Mouse (Mus musculus) brain, embryonic 14.5 days (tissue): ENCODE measurements at regions not wholly inside any gene's neighbourhood (a gene's known extent, or its start where the extent isn't known, plus 50 kb on each side); places are given as distances from the start of the nearest gene placed in this dataset.

Experiments used
- DNase-seq: peaks from one replicate; pipeline ENCODE4 v3.0.0-alpha.2; 2011; ENCODE audit warnings: low read depth
- CTCF ChIP-seq: fragments of 200-500 bp; IDR thresholded peaks from 2 replicates; pipeline ENCODE4 v1.5.1; 2012; ENCODE audit warnings: inconsistent platforms, mild to moderate bottlenecking, moderate library complexity, borderline replicate concordance; ENCODE audit not compliant: insufficient read depth, insufficient read length; ENCODE audit errors: extremely low read depth
- POLR2A ChIP-seq: fragments of 200-500 bp; IDR thresholded peaks from 2 replicates; pipeline ENCODE4 v1.6.1; 2012; ENCODE audit warnings: mild to moderate bottlenecking, inconsistent platforms, borderline replicate concordance; ENCODE audit not compliant: poor library complexity, insufficient read depth, insufficient read length, severe bottlenecking; ENCODE audit errors: extremely low read depth

DNA sequence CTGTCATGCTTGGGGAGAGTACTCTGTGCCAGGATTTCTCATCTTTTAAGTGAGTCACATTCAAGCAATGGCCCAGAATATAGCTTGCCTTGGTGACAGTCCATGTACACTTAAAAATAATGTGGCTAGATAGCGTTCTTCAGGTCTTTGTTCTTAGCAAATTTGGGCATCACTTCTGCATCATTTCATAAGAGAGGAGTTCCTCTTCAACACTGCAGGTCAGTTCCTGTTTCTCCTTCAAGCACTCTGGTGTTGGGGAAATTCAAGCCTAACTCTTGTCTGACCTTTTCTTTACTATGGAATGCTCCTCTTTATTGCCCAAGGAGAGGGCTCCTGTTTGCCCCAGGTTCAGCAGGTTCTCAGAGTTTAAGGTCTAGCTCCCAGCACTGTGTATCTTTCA, 175.7 kb downstream of the Pik3r1 start:
- DNase-seq = no peak
- TF ChIP-seq CTCF (no peak), POLR2A (no peak)

DNA sequence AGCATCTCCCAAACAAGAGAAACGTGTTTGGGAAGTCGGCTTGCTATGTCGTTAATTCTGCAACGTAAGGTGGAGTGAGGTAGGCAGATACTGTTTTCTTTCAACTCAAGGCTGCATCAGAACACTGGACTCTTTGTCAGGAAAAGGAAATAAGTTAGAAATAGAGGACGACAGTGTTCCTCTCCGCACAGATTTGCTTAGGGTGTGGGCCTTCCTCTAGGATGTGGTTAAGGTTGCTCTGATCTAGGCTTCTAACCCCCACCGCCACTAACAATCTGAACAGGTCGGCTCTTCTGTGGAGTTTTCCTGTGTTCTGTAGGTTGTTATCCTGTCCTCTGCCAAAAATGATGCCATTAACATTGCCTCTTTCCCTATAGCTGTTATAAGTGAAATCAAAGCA, 179.1 kb downstream of the Pik3r1 start:
- TF ChIP-seq CTCF = no peak
- TF ChIP-seq POLR2A = no peak
- DNase-seq = no peak

DNA sequence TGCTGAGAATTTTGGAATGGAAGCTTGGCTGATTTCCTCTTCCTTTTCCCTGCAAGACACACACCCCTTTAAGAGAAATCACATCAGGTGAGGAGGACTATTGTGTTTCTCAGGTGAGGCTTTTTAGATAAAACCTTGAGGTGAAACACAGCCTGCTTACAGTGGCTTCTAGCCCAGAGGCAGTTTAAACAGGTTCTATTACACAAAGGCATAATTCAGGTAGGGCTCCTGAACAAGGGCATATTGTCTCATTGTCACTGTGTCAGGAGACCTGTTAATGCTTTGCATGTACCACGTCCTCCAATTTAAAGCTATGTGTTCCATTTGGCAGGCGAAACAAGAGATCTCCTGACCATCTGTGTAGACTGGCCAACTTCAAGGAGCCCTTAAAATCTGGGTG, 181.2 kb downstream of the Pik3r1 start:
- no peak for TF ChIP-seq POLR2A
- no peak for TF ChIP-seq CTCF

DNA sequence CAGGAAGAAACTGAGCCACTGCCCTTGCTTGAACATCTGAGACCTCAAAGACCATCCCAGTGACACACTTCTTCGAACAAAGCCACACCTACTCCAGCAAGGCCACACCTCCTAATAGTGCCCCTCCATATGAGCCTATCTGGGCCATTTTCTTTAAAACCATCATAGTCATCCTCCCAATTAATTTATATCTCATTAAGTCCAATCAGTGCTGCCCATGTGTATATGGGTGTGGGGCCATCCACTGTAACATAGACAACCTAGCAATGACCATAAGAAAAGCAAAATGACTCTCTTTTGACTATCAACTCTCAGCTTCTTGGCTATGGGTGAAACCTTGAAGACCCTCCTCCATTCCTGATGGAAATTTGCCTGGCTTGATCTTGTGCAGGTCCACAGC, 191.5 kb downstream of the Pik3r1 start:
- no peak for TF ChIP-seq POLR2A
- no peak for TF ChIP-seq CTCF

More for the DNA sequence above, 181.2 kb downstream of the Pik3r1 start:
- DNase-seq = no peak

DNA sequence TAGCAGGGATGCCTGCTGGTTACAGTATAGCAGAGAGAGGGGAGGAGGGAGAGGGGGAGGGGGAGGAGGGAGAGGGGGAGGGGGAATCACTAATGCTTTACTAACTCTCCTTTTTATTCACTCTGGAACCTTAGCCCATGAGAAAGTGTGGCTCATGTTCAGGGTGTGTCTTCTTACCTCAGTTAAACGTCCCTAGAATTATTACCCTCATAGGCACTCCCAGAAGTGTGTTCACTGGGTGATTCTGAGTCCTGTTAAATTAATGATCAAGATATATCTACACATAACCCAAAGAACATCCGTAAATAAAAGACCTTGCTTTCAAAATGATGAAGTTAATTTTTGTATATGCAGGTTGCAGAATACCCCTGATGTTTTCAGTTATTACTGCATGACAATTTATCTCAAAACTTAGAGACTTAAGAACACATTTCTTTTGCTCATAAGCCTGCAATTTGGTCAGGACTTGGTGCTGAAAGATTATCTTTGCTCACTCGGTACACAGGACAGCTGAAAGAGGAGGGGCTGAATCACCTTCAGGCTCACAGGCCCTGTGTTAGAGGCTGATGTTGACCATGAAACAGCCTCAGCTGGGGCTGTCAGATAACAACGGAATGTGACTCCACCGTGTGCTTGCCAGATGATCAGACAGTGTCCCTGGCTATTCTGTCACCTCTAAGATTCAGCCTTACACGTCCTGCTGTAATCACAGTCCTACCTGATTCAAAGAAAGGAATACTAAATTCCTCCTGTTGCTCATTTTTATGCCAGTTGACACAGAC, 195.0 kb downstream of the Pik3r1 start:
- DNase-seq = no peak
- TF ChIP-seq POLR2A (no peak), CTCF (no peak)

More for the DNA sequence above, 191.5 kb downstream of the Pik3r1 start:
- no peak for DNase-seq

DNA sequence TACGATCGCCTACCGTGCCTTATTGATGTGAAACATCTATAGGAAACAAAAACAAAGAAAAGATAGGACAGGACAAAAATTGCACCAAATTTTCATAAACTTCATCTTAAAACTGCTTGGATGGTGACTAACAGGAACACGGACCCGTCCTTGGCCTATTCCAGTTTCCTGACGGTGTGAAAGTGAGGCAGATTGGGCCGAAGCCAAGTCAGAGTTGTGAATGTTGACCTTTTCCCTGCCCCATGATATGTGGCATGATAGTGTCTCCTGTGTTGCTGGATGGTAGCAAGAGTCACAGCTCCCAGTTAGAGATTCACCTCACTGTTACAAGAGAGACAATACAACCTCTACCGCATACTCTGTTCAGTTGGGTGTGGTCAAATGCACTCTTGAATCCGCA, 195.8 kb downstream of the Pik3r1 start:
- TF ChIP-seq CTCF (no peak), POLR2A (no peak)

DNA sequence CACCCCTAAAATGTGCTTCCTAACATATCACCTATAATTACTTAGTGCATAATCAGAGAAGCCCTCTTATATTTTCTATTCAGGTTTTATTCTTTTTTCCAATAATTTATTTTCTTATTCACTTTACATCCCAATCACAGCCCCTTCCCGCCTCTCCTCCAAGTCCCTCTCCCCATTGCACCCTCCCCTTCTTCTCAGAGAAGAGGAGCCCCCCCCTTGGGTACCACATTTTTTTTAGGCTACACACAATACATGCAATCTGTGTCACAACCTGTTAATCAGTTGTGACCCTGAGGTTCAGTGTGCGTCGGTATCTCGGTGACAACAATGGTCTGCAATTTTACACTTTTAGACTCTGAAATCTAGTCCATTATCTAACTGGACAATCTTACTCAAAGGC, 198.0 kb downstream of the Pik3r1 start:
- TF ChIP-seq CTCF = no peak
- no peak for TF ChIP-seq POLR2A
- DNase-seq = no peak

More for the DNA sequence above, 195.8 kb downstream of the Pik3r1 start:
- DNase-seq = no peak

DNA sequence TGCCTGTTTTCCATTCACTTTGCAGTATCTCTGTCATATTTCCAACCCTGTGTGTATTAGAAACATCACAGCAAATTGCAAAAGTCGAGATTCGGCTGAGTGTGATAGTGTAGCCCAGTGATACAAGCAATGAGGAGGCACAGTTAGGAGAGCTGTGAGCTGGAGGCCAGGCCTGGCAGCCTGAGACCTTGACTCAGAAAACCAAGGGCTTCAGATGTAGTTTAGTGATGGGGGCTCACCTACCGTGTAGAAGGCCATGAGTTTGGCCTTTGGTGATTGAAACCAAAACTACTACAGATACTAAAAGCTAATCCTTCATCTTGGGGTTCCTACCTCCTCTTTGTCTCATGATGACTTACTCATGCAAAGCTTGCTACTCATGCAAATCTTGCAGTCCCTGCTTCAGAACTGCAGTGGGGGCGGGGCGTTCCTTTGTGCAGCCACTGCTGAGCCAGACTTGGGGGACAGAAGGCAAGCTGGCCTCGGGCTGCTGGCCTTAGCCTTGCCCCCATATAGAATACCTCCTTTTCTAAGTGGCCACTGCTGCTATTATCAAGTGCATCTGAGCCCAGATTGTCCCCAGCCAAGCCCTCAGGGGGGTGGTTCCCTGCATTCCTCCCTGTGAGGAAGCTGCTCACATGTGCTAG, 198.9 kb downstream of the Pik3r1 start:
- TF ChIP-seq CTCF = no peak
- TF ChIP-seq POLR2A = no peak
- peak; percentile 37 for DNase-seq

DNA sequence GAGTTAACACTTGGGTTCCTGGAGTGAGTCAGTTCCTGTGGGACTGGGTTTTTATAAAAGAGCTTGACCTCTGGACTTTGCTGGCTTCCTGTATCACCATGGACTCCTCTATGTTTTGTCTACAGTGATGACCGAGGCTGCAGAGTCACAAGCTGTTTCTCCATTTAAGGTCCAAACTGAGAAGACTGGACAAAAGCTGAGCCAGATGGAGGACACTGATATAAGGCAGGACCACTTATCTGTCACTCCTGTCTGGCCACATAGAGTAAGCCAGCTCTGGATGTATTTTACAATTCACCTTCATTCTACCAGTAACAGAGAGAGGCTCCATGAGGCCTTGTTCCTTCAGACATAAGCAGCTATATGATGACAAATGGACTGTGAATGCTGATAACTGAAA, 202.7 kb downstream of the Pik3r1 start:
- DNase-seq = no peak
- no peak for TF ChIP-seq CTCF
- no peak for TF ChIP-seq POLR2A

DNA sequence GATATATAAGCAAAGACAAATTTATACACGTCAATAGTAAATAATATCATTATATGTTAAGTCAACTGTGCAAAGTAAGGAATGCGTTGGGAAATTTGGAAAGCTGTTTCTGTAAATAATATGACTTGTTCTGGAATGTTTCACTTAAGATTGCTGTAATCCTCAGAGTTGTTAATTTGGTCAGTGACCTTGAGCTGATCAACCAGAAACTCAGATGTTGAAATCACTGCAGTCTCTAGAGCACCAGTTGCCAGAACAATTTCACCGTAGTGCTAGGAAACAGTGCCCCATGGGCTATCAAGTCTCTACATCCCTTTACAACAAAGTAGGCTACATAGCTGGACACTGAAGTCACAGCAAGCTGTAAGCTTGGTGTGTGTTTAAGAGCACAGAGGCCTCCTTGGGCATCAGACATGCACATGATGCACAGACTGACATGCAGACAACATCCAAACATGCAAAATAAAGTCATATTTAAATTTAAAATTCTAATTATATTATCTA, 212.6 kb downstream of the Pik3r1 start:
- TF ChIP-seq POLR2A = no peak
- TF ChIP-seq CTCF = no peak
- DNase-seq = no peak

DNA sequence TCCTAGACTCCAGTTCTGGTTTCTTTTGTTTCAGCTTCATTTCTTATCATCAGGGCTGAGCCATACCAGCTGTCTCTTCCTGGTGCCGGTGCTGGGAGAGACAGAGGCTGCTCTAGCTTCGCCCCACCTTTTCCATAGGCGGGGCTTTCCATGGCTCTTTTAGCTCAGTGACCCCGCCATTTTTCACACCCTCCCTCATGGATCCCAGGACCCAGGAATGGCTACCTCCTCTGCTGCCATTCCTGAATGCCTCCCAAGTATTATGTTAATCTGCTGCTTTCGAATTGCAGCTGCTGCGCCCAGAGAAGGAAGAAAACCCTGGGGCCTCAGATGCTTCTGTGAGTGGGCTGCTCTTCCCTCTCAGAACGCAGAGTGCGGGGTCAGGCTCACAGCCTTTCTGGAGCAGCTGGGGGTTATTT, 214.9 kb downstream of the Pik3r1 start:
- TF ChIP-seq POLR2A (no peak), CTCF (no peak)
- no peak for DNase-seq
